Mouse (Mus musculus): ENCODE measurements at regions not wholly inside any gene's neighbourhood (a gene's known extent, or its start where the extent isn't known, plus 50 kb on each side); places are given as distances from the start of the nearest gene placed in this dataset.

DNA sequence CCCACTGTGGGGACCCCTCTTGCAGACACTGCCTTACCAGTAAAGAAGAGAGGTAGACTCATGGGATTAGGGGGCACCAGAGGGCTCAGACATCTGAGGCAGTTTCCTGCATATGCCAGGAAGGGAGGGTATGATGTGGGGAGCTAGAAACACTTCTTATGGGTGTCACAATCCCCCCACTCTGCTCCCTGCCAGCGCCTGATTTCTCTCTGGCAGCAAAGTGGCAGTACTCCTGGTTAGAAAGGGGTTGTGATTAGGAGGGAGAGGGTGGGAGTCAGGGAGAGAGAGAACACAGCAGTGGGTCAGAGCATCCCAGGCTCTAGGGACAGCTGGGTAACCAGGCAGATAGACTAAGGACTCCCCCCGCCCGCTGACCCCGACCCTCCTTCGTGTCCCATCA lies 167.6 kb upstream of the Csf3r start:
- no peaks in the 10 kb centered on the region for H3K36me3 ChIP-seq (ENCODE audit: control insufficient read depth, insufficient read depth, low read length)
- H3K4me1 ChIP-seq (replicated peaks; ENCODE audit: control insufficient read depth, insufficient read depth, low read length), result no peaks in the 10 kb centered on the region
- ATAC-seq (ENCODE audit: low read depth), result no peak
- no peak overlapping the region for H3K4me3 ChIP-seq (ENCODE audit: low read length)
- no peak overlapping the region for H3K9ac ChIP-seq (ENCODE audit: low read length)
- WGBS, result 52% methylated on average over 5 of the region's 5 CpGs
- no peaks in the 10 kb centered on the region for H3K27me3 ChIP-seq (ENCODE audit: control insufficient read depth, insufficient read depth, low read depth, low read length)
- no peak overlapping the region for H3K4me2 ChIP-seq (ENCODE audit: low read depth, low read length)
- H3K9me3 ChIP-seq (ENCODE audit: control insufficient read depth, low read length), result no peaks in the 10 kb centered on the region
- H3K27ac ChIP-seq (ENCODE audit: low read length), result no peak overlapping the region

DNA sequence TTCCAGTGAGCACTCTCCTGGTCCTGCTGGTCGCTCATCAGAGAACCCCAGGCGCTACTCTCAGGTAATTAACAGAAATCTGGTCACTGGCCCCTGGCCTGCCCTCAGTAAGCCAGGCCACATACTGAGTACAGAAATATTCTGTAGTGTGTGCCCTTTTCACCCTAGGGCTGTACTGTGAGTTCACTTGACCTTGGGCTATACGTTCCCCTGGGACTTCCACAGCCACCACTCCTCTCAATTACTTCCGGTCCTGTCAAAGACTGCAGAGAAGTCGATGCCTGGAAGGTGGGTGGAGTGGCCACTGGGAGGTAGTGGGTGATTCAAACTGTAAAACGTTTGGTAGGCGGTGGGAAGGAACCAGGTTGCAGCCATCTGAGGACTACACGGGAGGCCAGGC lies 159.3 kb upstream of the Csf3r start:
- Histone ChIP-seq H3K27me3 (ENCODE audit: control insufficient read depth, insufficient read depth, low read depth, low read length) (no peaks in the 10 kb centered on the region), H3K36me3 (ENCODE audit: control insufficient read depth, insufficient read depth, low read length) (no peaks in the 10 kb centered on the region), H3K4me3 (ENCODE audit: low read length) (no peak overlapping the region), H3K4me1 (replicated peaks; ENCODE audit: control insufficient read depth, insufficient read depth, low read length) (no peaks in the 10 kb centered on the region), H3K27ac (ENCODE audit: low read length) (no peak overlapping the region), H3K9me3 (ENCODE audit: control insufficient read depth, low read length) (no peaks in the 10 kb centered on the region), H3K9ac (ENCODE audit: low read length) (no peak overlapping the region), H3K4me2 (ENCODE audit: low read depth, low read length) (no peak overlapping the region)
- WGBS, result 27% methylated on average over 8 of the region's 8 CpGs
- no peak for ATAC-seq (ENCODE audit: low read depth)

DNA sequence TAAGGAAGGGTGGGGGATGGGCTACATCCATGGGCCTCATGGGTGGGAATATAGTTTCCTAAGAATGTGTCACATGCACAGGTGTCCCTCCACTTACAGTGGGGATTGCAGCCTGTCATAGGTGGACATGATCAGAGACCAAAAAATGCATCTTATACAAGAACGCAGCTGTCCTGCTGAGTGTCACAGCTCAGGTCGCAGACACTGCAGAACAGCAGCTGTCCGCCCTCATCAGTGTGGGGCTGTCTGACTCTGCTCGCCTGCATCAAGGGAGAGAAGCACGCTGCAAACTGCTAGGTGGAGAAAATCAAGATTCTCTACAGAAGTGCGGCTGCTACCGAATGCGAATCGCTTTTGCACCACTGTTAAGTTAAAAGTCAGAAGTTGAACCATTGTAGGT lies 158.6 kb upstream of the Csf3r start:
- Histone ChIP-seq H3K4me2 (ENCODE audit: low read depth, low read length) (no peak overlapping the region), H3K9me3 (ENCODE audit: control insufficient read depth, low read length) (no peaks in the 10 kb centered on the region), H3K36me3 (ENCODE audit: control insufficient read depth, insufficient read depth, low read length) (no peaks in the 10 kb centered on the region), H3K27ac (ENCODE audit: low read length) (no peak overlapping the region), H3K4me1 (replicated peaks; ENCODE audit: control insufficient read depth, insufficient read depth, low read length) (no peaks in the 10 kb centered on the region), H3K4me3 (ENCODE audit: low read length) (no peak overlapping the region), H3K9ac (ENCODE audit: low read length) (no peak overlapping the region), H3K27me3 (ENCODE audit: control insufficient read depth, insufficient read depth, low read depth, low read length) (no peaks in the 10 kb centered on the region)
- WGBS, result 59% methylated on average over 9 of the region's 9 CpGs
- no peak for ATAC-seq (ENCODE audit: low read depth)

DNA sequence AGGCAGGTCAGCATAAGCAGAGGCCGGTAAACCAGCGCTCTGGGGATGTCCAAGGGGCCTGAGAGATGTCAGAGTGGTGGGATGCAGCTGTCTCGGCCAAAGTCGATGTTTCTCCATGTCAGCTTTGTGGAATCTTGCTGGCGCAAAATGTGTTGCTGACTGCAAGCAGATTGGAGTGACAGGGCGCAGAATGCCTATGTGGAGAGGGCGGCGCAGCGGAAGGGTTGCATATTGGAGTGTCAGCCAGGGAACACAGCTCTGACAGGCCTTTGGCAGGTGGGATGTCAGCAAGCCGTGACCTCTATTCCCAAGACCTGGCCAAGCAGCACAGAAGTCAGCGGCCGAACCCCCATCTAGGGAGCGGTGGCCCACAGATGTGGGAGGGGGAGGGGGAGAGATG lies 153.1 kb upstream of the Csf3r start:
- peak; percentile 85 for ATAC-seq (ENCODE audit: low read depth)
- no peak overlapping the region for H3K27ac ChIP-seq (ENCODE audit: low read length)
- WGBS, result 43% methylated on average over 13 of the region's 13 CpGs
- no peaks in the 10 kb centered on the region for H3K36me3 ChIP-seq (ENCODE audit: control insufficient read depth, insufficient read depth, low read length)
- no peaks in the 10 kb centered on the region for H3K27me3 ChIP-seq (ENCODE audit: control insufficient read depth, insufficient read depth, low read depth, low read length)
- no peak overlapping the region for H3K4me2 ChIP-seq (ENCODE audit: low read depth, low read length)
- no peak overlapping the region for H3K9ac ChIP-seq (ENCODE audit: low read length)
- H3K4me3 ChIP-seq (ENCODE audit: low read length), result no peak overlapping the region
- H3K4me1 ChIP-seq (replicated peaks; ENCODE audit: control insufficient read depth, insufficient read depth, low read length), result no peaks in the 10 kb centered on the region
- no peaks in the 10 kb centered on the region for H3K9me3 ChIP-seq (ENCODE audit: control insufficient read depth, low read length)

DNA sequence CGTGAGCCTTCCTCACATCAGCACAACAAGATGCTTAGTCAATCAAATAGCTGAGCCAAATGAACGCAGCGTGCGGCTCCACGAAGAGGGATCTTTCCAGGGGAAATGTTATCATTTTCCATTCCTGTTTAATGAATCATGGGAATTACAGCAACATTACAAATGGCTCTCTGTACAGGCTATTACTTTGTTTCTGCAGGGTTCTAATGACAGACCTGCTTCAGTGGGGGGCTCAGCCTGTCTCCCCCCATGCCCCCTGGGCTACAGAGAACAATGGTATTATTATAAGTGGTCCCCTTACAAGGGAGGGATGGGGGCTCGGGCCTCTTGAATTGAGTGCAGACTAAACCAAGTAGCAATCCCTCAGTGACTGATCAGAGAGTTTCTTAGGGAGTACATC lies 144.3 kb upstream of the Csf3r start:
- Histone ChIP-seq H3K4me2 (ENCODE audit: low read depth, low read length) (no peak overlapping the region), H3K4me3 (ENCODE audit: low read length) (no peak overlapping the region), H3K36me3 (ENCODE audit: control insufficient read depth, insufficient read depth, low read length) (no peaks in the 10 kb centered on the region), H3K9me3 (ENCODE audit: control insufficient read depth, low read length) (no peaks in the 10 kb centered on the region), H3K27me3 (ENCODE audit: control insufficient read depth, insufficient read depth, low read depth, low read length) (no peaks in the 10 kb centered on the region), H3K27ac (ENCODE audit: low read length) (no peak overlapping the region), H3K4me1 (replicated peaks; ENCODE audit: control insufficient read depth, insufficient read depth, low read length) (no peaks in the 10 kb centered on the region), H3K9ac (ENCODE audit: low read length) (no peak overlapping the region)
- 67% methylated on average over 6 of the region's 6 CpGs for WGBS
- no peak for ATAC-seq (ENCODE audit: low read depth)

DNA sequence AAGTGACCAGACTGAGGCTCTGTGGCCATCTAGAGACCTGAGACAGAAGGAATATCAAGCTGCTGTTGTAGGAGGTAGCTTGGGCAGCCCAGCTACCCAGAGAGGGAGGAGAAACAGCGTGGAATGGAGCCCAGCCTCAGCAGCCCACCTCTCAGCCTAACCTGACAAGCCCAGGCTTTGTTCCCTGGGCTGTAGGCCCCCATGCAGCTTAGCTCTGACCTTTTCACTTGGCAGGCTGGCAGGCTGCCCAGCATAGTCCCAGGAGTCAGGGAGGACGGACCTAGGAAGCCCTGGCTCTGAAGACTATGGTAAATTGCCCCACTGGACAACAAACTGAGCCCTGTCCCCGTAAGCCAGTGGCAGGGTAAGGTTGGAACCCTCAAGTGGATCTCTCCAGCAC lies 141.8 kb upstream of the Csf3r start:
- Histone ChIP-seq H3K4me3 (ENCODE audit: low read length) (no peak overlapping the region), H3K4me1 (replicated peaks; ENCODE audit: control insufficient read depth, insufficient read depth, low read length) (no peaks in the 10 kb centered on the region), H3K4me2 (ENCODE audit: low read depth, low read length) (no peak overlapping the region), H3K27me3 (ENCODE audit: control insufficient read depth, insufficient read depth, low read depth, low read length) (no peaks in the 10 kb centered on the region), H3K27ac (ENCODE audit: low read length) (no peak overlapping the region), H3K9ac (ENCODE audit: low read length) (no peak overlapping the region), H3K9me3 (ENCODE audit: control insufficient read depth, low read length) (no peaks in the 10 kb centered on the region), H3K36me3 (ENCODE audit: control insufficient read depth, insufficient read depth, low read length) (no peaks in the 10 kb centered on the region)
- WGBS, result 29% methylated on average over 3 of the region's 3 CpGs
- no peak for ATAC-seq (ENCODE audit: low read depth)

DNA sequence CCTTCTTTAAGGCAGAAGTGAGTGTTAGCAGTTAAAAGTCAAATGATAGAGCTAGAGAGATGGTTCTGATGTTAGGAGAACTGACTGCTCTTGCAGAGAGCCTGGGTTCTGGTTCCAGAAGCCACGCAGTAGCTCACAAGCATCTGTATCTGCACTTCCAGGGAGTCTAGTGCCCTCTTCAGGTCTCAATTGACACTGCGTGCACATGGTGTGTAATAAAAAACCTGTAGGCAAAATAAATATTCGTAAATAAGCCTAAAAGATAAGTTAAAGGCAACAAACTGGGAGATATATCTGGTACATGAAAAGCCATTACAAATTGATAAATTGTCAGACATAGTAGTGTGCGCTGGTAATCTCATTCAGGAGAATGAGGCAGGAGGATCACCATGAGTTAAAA lies 133.8 kb upstream of the Csf3r start:
- Histone ChIP-seq H3K27ac (ENCODE audit: low read length) (no peak overlapping the region), H3K9ac (ENCODE audit: low read length) (no peak overlapping the region), H3K4me1 (replicated peaks; ENCODE audit: control insufficient read depth, insufficient read depth, low read length) (no peaks in the 10 kb centered on the region), H3K9me3 (ENCODE audit: control insufficient read depth, low read length) (no peaks in the 10 kb centered on the region), H3K4me2 (ENCODE audit: low read depth, low read length) (no peak overlapping the region), H3K36me3 (ENCODE audit: control insufficient read depth, insufficient read depth, low read length) (no peaks in the 10 kb centered on the region), H3K4me3 (ENCODE audit: low read length) (no peak overlapping the region), H3K27me3 (ENCODE audit: control insufficient read depth, insufficient read depth, low read depth, low read length) (no peaks in the 10 kb centered on the region)
- no peak for ATAC-seq (ENCODE audit: low read depth)
- WGBS, result 50% methylated on average over 4 of the region's 4 CpGs

DNA sequence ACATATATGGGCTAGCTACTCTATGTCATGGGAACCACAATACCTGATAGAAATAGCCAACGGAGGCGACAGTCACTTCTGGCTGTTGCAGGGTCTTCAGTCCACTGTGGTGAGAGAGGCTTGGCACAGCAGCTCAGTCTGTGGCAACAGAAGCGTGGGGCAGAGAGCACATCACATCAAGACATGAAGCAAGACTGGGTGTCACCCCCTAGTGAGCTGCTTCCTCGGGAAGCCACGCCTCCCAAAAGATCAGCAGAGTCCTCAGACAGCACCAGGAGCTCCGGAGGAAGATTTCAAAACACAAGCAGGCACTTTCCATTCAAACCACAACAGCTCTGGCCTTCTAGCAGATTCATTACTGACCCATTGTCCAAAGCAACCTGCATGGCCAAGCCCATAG lies 131.2 kb upstream of the Csf3r start:
- WGBS, result 64% methylated on average over 6 of the region's 6 CpGs
- H3K4me1 ChIP-seq (replicated peaks; ENCODE audit: control insufficient read depth, insufficient read depth, low read length), result no peaks in the 10 kb centered on the region
- H3K9me3 ChIP-seq (ENCODE audit: control insufficient read depth, low read length), result no peaks in the 10 kb centered on the region
- H3K4me2 ChIP-seq (ENCODE audit: low read depth, low read length), result no peak overlapping the region
- no peaks in the 10 kb centered on the region for H3K36me3 ChIP-seq (ENCODE audit: control insufficient read depth, insufficient read depth, low read length)
- H3K4me3 ChIP-seq (ENCODE audit: low read length), result no peak overlapping the region
- H3K27ac ChIP-seq (ENCODE audit: low read length), result no peak overlapping the region
- H3K27me3 ChIP-seq (ENCODE audit: control insufficient read depth, insufficient read depth, low read depth, low read length), result no peaks in the 10 kb centered on the region
- no peak for ATAC-seq (ENCODE audit: low read depth)
- H3K9ac ChIP-seq (ENCODE audit: low read length), result no peak overlapping the region

DNA sequence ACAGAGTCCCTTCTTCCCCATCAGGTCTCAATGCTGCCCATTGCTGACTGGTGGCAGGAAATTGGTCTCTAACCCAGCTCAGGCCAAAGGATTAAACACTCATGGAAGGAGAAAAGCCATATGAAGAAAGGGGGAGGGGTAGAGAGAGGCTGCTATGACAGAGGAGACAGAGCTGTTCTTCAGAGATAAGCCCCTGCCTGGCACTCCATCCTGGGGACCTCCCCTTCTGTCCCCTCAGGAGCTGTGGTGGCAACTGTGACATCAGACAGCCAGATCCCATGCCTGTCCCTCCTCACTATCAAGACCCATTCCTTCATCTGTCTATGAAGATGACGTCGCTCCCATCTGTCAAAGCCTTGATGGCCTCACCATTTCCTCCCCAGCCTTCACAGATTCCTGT lies 126.6 kb upstream of the Csf3r start:
- ATAC-seq (ENCODE audit: low read depth), result no peak
- Histone ChIP-seq H3K4me1 (replicated peaks; ENCODE audit: control insufficient read depth, insufficient read depth, low read length) (no peaks in the 10 kb centered on the region), H3K4me2 (ENCODE audit: low read depth, low read length) (no peak overlapping the region), H3K27me3 (ENCODE audit: control insufficient read depth, insufficient read depth, low read depth, low read length) (no peaks in the 10 kb centered on the region), H3K9me3 (ENCODE audit: control insufficient read depth, low read length) (no peaks in the 10 kb centered on the region), H3K27ac (ENCODE audit: low read length) (no peak overlapping the region), H3K4me3 (ENCODE audit: low read length) (no peak overlapping the region), H3K9ac (ENCODE audit: low read length) (no peak overlapping the region), H3K36me3 (ENCODE audit: control insufficient read depth, insufficient read depth, low read length) (no peaks in the 10 kb centered on the region)
- WGBS, result 36% methylated on average over 2 of the region's 2 CpGs

DNA sequence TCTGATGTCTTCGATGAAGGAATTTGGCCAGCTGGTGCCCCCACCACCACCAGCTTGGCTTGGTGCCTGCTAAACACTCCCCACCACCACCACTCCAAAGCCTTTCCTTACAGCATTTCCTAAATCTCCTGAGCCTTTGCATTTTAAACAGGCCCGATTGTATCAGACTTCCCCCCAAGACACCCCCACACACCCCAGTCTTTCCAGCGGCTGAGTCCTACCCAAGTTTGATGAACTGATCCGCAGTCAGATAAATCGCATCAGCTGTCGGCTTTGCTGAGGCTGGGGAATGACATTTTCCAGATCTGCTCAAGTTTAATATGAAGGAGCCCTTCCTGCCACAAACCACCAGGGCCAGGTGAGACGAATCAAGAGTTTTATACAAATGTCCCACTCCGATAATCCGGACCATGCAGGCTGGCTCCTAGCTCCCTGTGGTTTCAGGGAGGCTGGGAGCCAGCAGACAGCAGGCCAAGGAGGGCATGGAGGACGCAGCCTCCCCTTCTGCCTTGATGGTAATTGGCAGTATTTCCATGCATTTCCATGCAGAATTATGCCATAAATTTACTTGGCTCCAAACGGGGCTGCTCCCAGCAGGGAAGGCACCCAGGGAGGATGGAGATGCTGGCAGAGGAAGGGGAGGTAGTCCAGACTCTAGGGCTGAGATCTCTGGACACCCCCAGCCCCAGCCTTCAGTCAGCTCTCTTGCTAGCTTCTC lies 125.6 kb upstream of the Csf3r start:
- no peak overlapping the region for H3K27ac ChIP-seq (ENCODE audit: low read length)
- H3K9ac ChIP-seq (ENCODE audit: low read length), result no peak overlapping the region
- H3K4me1 ChIP-seq (replicated peaks; ENCODE audit: control insufficient read depth, insufficient read depth, low read length), result no peaks in the 10 kb centered on the region
- H3K36me3 ChIP-seq (ENCODE audit: control insufficient read depth, insufficient read depth, low read length), result no peaks in the 10 kb centered on the region
- H3K4me2 ChIP-seq (ENCODE audit: low read depth, low read length), result no peak overlapping the region
- no peak for ATAC-seq (ENCODE audit: low read depth)
- no peak overlapping the region for H3K4me3 ChIP-seq (ENCODE audit: low read length)
- no peaks in the 10 kb centered on the region for H3K27me3 ChIP-seq (ENCODE audit: control insufficient read depth, insufficient read depth, low read depth, low read length)
- H3K9me3 ChIP-seq (ENCODE audit: control insufficient read depth, low read length), result no peaks in the 10 kb centered on the region
- WGBS, result 53% methylated on average over 11 of the region's 11 CpGs
